Mouse (Mus musculus): ENCODE data around the gene Ephb1.

The Ephb1 gene

DNA sequence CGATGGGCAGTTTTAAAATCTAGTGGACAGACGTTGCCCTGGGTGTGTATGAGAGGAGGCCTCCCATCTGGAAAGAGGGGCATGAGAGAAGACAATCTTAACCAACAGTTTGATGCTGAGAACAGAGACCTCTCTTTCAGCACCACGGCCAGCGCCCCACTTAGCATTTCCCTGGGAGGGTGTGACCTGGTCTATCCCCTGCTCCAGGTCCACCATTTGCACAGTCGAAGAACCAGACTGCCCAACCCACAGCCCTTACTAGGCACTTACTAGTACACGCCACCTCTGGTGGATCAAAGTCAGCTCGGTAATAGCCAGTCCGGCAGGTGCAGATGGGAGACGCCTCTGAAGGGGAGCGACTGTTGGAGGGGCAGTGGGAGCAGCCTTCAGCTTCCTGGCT lies 287.9 kb downstream of the Ephb1 start:
- DNase-seq (ENCODE audit: low read depth): no peak

DNA sequence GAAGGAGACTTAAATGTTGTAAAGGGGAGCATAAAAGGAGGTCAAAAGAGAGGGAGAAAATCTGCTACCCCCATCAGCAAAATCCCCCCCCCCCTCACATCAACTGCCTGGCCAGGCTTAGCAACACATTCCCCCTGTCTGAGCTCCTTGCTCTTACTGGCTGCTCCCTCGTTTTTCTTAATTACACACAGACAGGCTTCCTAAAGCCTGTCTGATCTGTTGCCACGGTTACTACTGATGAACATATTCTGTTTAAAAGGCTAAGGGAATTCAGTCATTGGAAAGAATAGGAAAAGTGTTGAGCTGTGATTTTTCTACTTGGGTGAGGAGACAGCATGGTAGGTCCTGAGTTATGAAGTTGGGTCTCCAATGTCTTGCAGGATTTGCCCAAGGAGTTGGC lies 308.6 kb downstream of the Ephb1 start:
- no peak for DNase-seq (ENCODE audit: low read depth)

- DNase-seq (ENCODE audit: low read depth): no peak
Observed at GRCm38 (mm10) chr9:102045111-102045861, 309.2 kb downstream of the Ephb1 start.

GRCm38 (mm10) chr9:102039011-102039733 lies 315.3 kb downstream of the Ephb1 start:
- no peak for DNase-seq (ENCODE audit: low read depth)

GRCm38 (mm10) chr9:102036132-102036531 lies 318.4 kb downstream of the Ephb1 start:
- no peak for DNase-seq (ENCODE audit: low read depth)

DNA sequence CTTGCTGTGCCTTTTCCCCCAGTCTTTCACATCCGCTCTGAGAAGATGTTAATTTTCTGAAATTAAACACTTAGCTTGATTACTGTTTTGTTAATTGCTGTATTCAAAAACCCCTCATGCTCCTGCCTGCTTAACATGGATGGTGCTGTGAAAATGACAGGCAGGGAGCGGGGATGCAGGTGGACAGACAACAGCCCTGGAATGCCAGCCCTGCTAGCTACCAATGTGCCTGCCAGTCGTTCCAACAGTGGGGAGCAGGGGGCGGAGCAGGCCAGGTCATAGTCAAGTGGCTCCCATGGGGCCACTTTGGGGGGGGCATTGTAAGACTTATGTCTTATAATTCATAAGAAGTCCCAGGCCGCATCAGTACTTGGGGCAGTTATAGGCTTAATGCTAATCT lies 321.3 kb downstream of the Ephb1 start:
- no peak for DNase-seq (ENCODE audit: low read depth)

GRCm38 (mm10) chr9:102032376-102032775 lies 322.1 kb downstream of the Ephb1 start:
- DNase-seq (ENCODE audit: low read depth): no peak

DNA sequence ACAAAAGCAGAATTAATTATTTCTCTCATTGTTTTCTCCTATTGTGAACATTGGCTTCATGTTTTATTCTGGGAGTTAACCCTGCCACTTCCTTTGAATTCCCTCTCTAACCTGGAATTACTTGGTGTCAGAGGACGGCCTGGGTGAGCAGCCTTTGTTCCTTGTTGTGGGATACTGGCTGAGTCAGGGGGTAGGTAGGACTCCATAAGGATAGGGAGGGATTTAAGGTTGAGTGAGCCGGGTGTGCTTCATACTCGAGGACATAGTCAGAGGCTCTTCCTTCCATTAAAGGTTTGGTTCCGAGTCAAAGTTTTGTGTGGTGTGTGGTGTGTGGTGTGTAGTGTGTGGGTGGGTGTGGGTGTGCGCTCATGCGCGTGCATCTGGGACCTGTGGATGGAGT lies 324.8 kb downstream of the Ephb1 start:
- no peak for DNase-seq (ENCODE audit: low read depth)

GRCm38 (mm10) chr9:102026136-102026535 lies 328.4 kb downstream of the Ephb1 start:
- no peak for DNase-seq (ENCODE audit: low read depth)

- no peak for DNase-seq (ENCODE audit: low read depth)
Observed at GRCm38 (mm10) chr9:102025141-102025540, 329.4 kb downstream of the Ephb1 start.

GRCm38 (mm10) chr9:102015516-102015915 lies 339.0 kb downstream of the Ephb1 start:
- DNase-seq (ENCODE audit: low read depth): no peak

- no peak for DNase-seq (ENCODE audit: low read depth)
Observed at GRCm38 (mm10) chr9:102007706-102008105, 346.8 kb downstream of the Ephb1 start.

DNA sequence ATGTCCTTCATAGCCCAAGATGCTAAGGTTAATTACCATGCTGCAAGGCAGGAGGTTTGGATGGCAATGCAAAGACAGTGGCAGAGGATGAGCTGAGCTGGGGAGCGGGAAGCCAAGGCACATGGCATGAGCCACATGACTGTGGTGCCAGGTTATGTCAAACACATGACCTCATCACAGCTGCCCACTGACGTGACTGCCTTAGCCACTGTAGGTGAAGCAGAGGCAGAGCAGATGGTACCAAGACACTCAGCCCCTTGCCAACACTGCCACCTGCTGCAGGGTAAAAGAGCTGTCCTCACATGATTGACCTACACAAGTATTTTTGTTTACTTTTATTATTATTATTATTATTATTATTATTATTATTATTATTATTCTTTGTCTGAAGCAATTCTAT lies 348.0 kb downstream of the Ephb1 start:
- no peak for DNase-seq (ENCODE audit: low read depth)

- no peak for DNase-seq (ENCODE audit: low read depth)
Observed at GRCm38 (mm10) chr9:102002920-102003319, 351.6 kb downstream of the Ephb1 start.

- no peak for DNase-seq (ENCODE audit: low read depth)
Observed at GRCm38 (mm10) chr9:102002186-102002585, 352.3 kb downstream of the Ephb1 start.

- no peak for DNase-seq (ENCODE audit: low read depth)
Observed at GRCm38 (mm10) chr9:102001633-102002165, 352.8 kb downstream of the Ephb1 start.

DNA sequence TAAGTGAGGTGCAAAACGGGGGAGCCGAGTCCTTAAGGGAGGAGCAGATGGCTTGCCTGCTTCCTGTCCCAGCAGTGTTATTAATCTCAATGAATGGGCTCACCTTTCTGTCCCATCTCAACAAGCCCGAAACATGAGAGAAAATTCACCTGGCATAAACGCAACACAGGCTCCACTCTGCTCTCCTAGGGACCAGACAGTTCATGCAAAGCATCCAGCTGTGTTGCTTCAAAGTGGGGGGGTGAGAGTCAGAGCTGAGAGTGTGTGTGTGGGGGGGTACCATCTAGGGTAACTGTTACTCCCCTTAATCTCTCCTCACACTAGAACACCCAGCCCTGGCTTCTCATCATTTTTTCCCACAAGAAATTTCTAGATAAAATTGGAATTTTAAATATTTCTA lies 354.8 kb downstream of the Ephb1 start:
- DNase-seq (ENCODE audit: low read depth): no peak

DNA sequence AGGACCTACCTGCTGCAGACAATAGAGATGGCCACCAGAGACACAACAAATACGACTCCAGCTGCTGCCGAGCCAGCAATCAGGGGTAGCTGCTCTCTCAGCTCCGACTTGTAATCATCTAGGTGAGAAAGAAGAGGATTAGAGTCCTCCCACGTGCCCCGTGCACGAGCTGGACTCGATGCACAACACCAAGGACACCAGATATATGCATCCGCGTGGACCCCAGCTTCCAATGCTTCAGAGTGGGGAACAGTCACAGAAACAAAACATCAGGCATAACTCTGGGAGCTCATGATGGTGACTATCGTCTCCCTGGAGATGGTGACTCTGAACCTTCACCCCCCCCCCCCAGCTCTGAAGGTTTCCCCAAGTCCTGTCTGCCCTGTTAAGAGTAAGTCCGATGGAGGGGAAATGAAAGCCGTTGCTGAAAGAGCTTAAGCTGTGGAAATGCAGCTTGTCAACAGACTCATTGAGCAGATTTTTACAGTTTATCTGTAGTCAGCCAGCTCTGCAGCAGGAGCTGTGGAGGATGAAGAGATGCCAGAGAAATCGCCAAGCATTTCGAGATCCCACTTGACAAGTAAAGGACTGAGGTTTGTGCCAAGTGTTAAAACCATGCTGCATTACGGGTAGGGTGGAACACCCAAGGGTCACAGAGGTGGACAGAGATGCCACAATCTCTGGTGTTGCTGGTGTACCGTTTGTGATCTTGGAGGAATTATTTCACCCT lies 357.6 kb downstream of the Ephb1 start:
- DNase-seq (ENCODE audit: low read depth): no peak

GRCm38 (mm10) chr9:101996183-101996582 lies 358.3 kb downstream of the Ephb1 start:
- DNase-seq (ENCODE audit: low read depth): no peak

DNA sequence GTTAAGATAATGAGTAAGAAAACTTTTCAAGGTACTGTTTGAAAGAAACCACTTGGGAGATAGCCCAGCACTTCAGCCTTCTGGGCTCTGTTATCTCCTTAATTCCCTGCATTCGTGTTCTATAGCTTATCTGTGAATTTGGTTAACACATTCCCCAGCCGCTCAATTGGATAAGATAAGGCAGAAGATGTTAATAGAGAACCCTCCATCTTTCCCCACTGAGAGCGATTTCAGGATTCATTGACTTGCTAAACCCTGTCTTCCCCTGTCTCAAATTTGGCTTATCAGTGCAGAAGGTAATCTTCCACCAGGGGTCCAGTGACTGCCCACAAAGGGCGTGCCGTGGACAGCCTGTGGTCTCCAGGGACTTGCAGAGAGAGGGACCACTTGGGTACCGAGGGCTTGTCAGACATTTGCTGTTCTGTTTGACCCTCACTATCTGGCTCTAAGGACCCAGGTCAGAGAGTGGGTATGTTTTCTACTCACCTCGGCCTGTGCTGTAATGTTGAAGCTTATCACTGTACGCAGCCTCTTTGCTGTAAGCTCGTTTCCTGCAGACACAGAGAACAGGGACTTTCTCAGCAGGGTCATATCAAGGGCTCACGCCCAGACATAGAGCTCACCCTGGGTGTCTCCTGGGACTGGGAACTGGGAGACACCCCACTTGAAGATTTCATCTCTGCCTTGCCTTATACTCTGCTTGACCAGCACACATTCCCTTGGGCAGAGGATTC lies 358.9 kb downstream of the Ephb1 start:
- peak; percentile 72 for DNase-seq (ENCODE audit: low read depth)

- DNase-seq (ENCODE audit: low read depth): no peak
Observed at GRCm38 (mm10) chr9:101994086-101994485, 360.4 kb downstream of the Ephb1 start.

DNA sequence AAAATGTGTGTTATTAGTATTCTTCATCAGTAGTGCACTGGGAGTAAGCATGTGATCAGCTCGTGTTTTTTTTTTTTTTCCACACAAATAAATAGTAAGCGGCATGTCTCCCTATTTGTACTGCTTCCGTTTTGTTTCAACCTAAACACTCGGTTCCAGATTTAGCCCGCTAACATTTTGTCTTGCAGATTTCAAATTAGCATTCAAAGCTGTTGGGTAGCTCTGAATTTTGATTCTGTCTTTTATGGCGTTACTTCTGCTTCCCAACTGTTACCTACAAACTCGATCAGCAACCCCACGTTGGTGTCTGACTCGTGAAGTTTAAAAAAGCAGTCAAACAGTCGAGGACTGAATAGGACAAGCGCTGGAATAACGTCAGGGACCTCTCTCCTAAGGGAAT lies 363.7 kb downstream of the Ephb1 start:
- no peak for DNase-seq (ENCODE audit: low read depth)

All from c-Kit-positive CD71-positive TER-119-negative erythroid progenitor cells, embryonic 14.5 days (primary cell).